Mouse (Mus musculus) heart, embryonic 15.5 days (tissue): Measurements from ENCODE around the gene Inf2. TPM values are rescaled to one million over a fixed set of nuclear protein-coding genes. Genes with fewer than 3 reads are reported as not detected.

ENCODE experiments used
- ATAC-seq: fragments of 200-750 bp; cut with Nextera tagmentation; replicated peaks from 2 replicates; pipeline ENCODE4 v1.8.0; 2017; ENCODE audit warnings: low read depth, moderate TSS enrichment; ENCODE audit not compliant: insufficient number of reproducible peaks, insufficient read depth, low FRiP score
- H3K27ac ChIP-seq: fragments of 300-500 bp; sonication (generic); 2 replicates; pipeline ENCODE4 v1.5.1; 2015; ENCODE audit warnings: mild to moderate bottlenecking, inconsistent platforms
- H3K27me3 ChIP-seq: fragments of 300-500 bp; sonication (generic); 2 replicates; pipeline ENCODE4 v1.6.1; 2015; ENCODE audit warnings: inconsistent platforms
- H3K36me3 ChIP-seq: fragments of 300-500 bp; sonication (generic); 2 replicates; pipeline ENCODE4 v1.6.1; 2015; ENCODE audit warnings: mild to moderate bottlenecking, inconsistent platforms
- H3K4me1 ChIP-seq: fragments of 300-500 bp; sonication (generic); replicated peaks from 2 replicates; pipeline ENCODE4 v1.6.1; 2015; ENCODE audit warnings: inconsistent platforms
- H3K4me2 ChIP-seq: fragments of 300-500 bp; sonication (generic); 2 replicates; pipeline ENCODE4 v1.6.1; 2015; ENCODE audit warnings: inconsistent platforms, mild to moderate bottlenecking, moderate library complexity
- H3K4me3 ChIP-seq: fragments of 300-500 bp; sonication (generic); 2 replicates; pipeline ENCODE4 v1.5.1; 2015; ENCODE audit warnings: mild to moderate bottlenecking, inconsistent platforms
- H3K9ac ChIP-seq: fragments of 300-500 bp; sonication (generic); 2 replicates; pipeline ENCODE4 v1.6.1; 2015; ENCODE audit warnings: mild to moderate bottlenecking, inconsistent platforms
- H3K9me3 ChIP-seq: fragments of 300-500 bp; sonication (generic); replicated peaks from 2 replicates; pipeline ENCODE4 v1.6.1; 2016; ENCODE audit warnings: inconsistent platforms
- WGBS: fragments of 180-500 bp; shearing (Covaris S2); methylation state at CpG from one replicate; pipeline ENCODE4 v1.1.7; 2015; ENCODE audit warnings: mixed read lengths; 5-methylcytosine and 5-hydroxymethylcytosine counted together
- microRNA-seq: library from miRNA; unstranded; fragments of <30 nt; microRNA quantifications from one replicate; pipeline ENCODE4, GENCODE M21; 2016
- polyA plus RNA-seq: library from polyadenylated mRNA; unstranded; fragments of >200 nt; fragmentation: Nextera tagmentation; extraction: Ambion mirVana; gene quantifications from 2 replicates; pipeline ENCODE4 v1.2.1, GENCODE M21; 2015

Gene Inf2
- polyA plus RNA-seq, 1 experiment from 2014 or later, result 3.1 TPM

GRCm38 (mm10) chr12:112663303-112663702 lies 74.7 kb downstream of the Inf2 start:
- no peak overlapping the region for H3K9ac ChIP-seq
- H3K4me3 ChIP-seq, result no peak overlapping the region
- peaks cover 100% of the 10 kb centered on the region for H3K4me1 ChIP-seq
- H3K36me3 ChIP-seq, result peaks cover 40% of the 10 kb centered on the region
- no peaks in the 10 kb centered on the region for H3K27me3 ChIP-seq
- ATAC-seq, result no peak
- H3K4me2 ChIP-seq, result no peak overlapping the region
- H3K9me3 ChIP-seq, result no peaks in the 10 kb centered on the region
- H3K27ac ChIP-seq, result peak overlapping the region; percentile 95
- 79% methylated on average over 11 of the region's 11 CpGs for WGBS

- Histone ChIP-seq H3K9me3 (no peaks in the 10 kb centered on the region), H3K4me1 (peaks cover 100% of the 10 kb centered on the region), H3K4me3 (no peak overlapping the region), H3K27me3 (no peaks in the 10 kb centered on the region), H3K9ac (no peak overlapping the region), H3K4me2 (no peak overlapping the region), H3K36me3 (peaks cover 40% of the 10 kb centered on the region), H3K27ac (peak overlapping the region; percentile 95)
- ATAC-seq, result no peak
- 82% methylated on average over 12 of the region's 12 CpGs for WGBS
Measured at GRCm38 (mm10) chr12:112663716-112664115, 75.1 kb downstream of the Inf2 start.

GRCm38 (mm10) chr12:112664124-112664523 lies 75.5 kb downstream of the Inf2 start:
- no peaks in the 10 kb centered on the region for H3K9me3 ChIP-seq
- peak overlapping the region; percentile 95 for H3K27ac ChIP-seq
- H3K36me3 ChIP-seq, result peaks cover 40% of the 10 kb centered on the region
- whole genome bisulfite sequencing, result 34% methylated on average over 2 of the region's 2 CpGs
- no peaks in the 10 kb centered on the region for H3K27me3 ChIP-seq
- no peak for ATAC-seq
- peaks cover 100% of the 10 kb centered on the region for H3K4me1 ChIP-seq
- peak overlapping the region; percentile 37; the same call in 1 of the 2 replicates for H3K9ac ChIP-seq
- no peak overlapping the region for H3K4me2 ChIP-seq
- no peak overlapping the region for H3K4me3 ChIP-seq

- Histone ChIP-seq H3K36me3 (peaks cover 40% of the 10 kb centered on the region), H3K9me3 (no peaks in the 10 kb centered on the region), H3K27ac (peak overlapping the region; percentile 80), H3K4me3 (0 out of 2 replicates have a peak overlapping the region, but pooled peaks have one; percentile 2), H3K4me1 (peaks cover 100% of the 10 kb centered on the region), H3K4me2 (peak overlapping the region; percentile 42; the same call in 1 of the 2 replicates), H3K27me3 (no peaks in the 10 kb centered on the region), H3K9ac (peak overlapping the region; percentile 11; the same call in 1 of the 2 replicates)
- no peak for ATAC-seq
- WGBS, result 50% methylated on average over 5 of the region's 5 CpGs
Measured at GRCm38 (mm10) chr12:112664656-112665055, 76.1 kb downstream of the Inf2 start.

Small RNA genes lying within 50 kb of the gene (microRNA-seq; reads per million reads assigned to microRNA genes)
- gene Mir6939, result not detected

Other genes with a start within 250 kb of the Inf2 start
- 5.3 and 6.0 TPM in 2 replicates for gene A530016L24Rik, start 99.3 kb upstream of the Inf2 start, polyA plus RNA-seq
- 0.39 and 0.99 TPM in 2 replicates for gene Tmem179, start 72.0 kb upstream of the Inf2 start, polyA plus RNA-seq
- 85.8 and 93.7 TPM in 2 replicates for gene Adssl1, start 31.3 kb downstream of the Inf2 start, polyA plus RNA-seq
- 95.4 and 142 TPM in 2 replicates for gene Siva1, start 55.9 kb downstream of the Inf2 start, polyA plus RNA-seq
- gene Akt1, start 86.1 kb downstream of the Inf2 start, polyA plus RNA-seq, result 139 and 169 TPM in 2 replicates
- gene Zbtb42, start 90.0 kb downstream of the Inf2 start, polyA plus RNA-seq, result 4.8 and 7.6 TPM in 2 replicates
- 4.8 and 7.9 TPM in 2 replicates for gene Cep170b, start 131.7 kb downstream of the Inf2 start, polyA plus RNA-seq
- 7.2 and 34.0 TPM in 2 replicates for gene Pld4, start 171.9 kb downstream of the Inf2 start, polyA plus RNA-seq
- 2.1 and 2.4 TPM in 2 replicates for gene Ahnak2, start 213.9 kb downstream of the Inf2 start, polyA plus RNA-seq
- 5.7 and 7.3 TPM in 2 replicates for gene Clba1, start 220.2 kb downstream of the Inf2 start, polyA plus RNA-seq
- gene Cdca4, start 240.6 kb downstream of the Inf2 start, polyA plus RNA-seq, result 34.6 and 53.3 TPM in 2 replicates